Mouse (Mus musculus) mouse trophoblast stem cell (cell line): ENCODE data around the gene Rad51ap1.

Source experiments
- in situ Hi-C, 2 experiments: fragments of 300-500 bp; cut with MseI, MboI; formaldehyde crosslinking; loops; 2 replicates in 1 of 2; 3 replicates in 1 of 2; pipeline ENCODE4 v1.15.1; 2025

The Rad51ap1 gene

GRCm38 (mm10) chr6:126939487-126940171 lies at the start of gene Rad51ap1, which contains the start of gene D6Wsu163e:
Gene Rad51ap1 (minus strand): TSS chr6:126939587.
Gene D6Wsu163e (plus strand): TSS chr6:126939962.
- in situ Hi-C loops = loop anchor here (5.0 to 10.0 kb wide), 2 partner anchors 115 to 142 kb away; no protein-coding TSS in a partner anchor

- in situ Hi-C loops = no loop called here
These were observed 42.3 kb upstream of the Rad51ap1 start for GRCm38 (mm10) chr6:126981539-126982234.

GRCm38 (mm10) chr6:126966241-126967026 lies 27.0 kb upstream of the Rad51ap1 start:
- in situ Hi-C loops = no loop called here

DNA sequence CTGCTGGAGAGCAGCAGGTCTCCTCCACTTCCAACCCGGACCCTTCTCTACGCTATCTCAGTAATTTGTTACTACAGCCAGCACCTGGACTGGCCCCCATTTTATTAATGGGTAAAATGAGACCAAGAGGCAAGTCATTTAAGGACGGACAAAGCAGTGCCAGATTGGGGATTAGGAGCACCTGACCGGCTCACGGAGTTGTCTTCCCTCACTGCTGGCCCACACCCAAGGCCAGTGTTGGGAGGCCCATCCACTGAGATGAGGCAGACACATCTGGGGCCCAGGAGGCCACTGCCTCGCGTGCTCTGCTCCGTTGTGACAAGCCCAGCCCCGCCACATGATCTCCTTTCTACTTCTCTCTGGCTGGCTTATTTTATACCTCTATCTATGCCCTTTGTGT lies 24.0 kb upstream of the Rad51ap1 start:
- in situ Hi-C loops = no loop called here

- in situ Hi-C loops = no loop called here
These were observed 23.3 kb upstream of the Rad51ap1 start for GRCm38 (mm10) chr6:126962709-126963108.

- in situ Hi-C loops = no loop called here
These were observed 22.1 kb upstream of the Rad51ap1 start for GRCm38 (mm10) chr6:126961371-126962018.

DNA sequence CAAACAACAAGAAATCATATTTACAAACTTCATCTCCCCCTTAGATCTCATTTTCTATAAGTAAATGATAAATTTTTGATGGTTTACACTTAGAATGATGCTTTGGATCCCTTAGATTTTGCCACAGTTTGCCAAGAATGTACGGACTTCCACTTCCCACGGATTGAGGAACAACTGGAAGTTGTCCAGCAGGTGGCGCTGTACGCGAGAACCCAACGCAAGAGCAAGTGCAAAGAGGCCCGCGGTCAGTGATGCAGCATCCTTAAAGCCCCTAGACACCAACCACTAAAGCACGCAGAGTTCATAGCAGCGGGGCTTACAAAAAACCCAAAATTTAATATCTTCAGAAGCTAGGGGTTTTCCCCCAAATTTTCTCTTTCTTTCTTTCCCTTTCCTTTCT lies 16.3 kb upstream of the Rad51ap1 start:
- in situ Hi-C loops = loop anchor here in 1 of 2 experiments (10.0 kb wide), 1 partner anchor 129 kb away; no protein-coding TSS in a partner anchor

- in situ Hi-C loops = no loop called here
These were observed 8.9 kb upstream of the Rad51ap1 start for GRCm38 (mm10) chr6:126948336-126948735.

DNA sequence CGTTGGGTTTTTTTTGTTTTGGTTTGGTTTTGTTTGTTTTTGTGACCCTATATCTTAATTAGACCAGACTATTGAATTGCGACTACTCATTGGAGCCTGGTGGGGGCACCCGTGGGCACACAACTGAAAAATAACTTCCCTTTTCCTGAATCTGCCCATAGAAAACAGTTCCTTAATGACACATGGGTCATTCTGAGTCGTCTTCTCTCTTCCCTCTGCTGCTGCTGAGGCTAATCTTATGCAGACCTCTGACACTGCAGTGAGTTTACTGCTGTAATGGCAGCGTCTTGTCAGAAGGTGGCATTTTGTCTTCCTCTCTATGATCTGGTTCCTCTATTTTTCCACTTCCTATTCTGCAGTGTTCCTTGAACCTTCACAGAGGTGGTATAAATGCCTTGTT lies 1.1 kb upstream of the Rad51ap1 start:
- in situ Hi-C loops = no loop called here

GRCm38 (mm10) chr6:126938853-126939486 lies 417 bp downstream of the Rad51ap1 start:
- in situ Hi-C loops = loop anchor here (5.0 to 10.0 kb wide), 2 partner anchors 114 to 142 kb away; no protein-coding TSS in a partner anchor

DNA sequence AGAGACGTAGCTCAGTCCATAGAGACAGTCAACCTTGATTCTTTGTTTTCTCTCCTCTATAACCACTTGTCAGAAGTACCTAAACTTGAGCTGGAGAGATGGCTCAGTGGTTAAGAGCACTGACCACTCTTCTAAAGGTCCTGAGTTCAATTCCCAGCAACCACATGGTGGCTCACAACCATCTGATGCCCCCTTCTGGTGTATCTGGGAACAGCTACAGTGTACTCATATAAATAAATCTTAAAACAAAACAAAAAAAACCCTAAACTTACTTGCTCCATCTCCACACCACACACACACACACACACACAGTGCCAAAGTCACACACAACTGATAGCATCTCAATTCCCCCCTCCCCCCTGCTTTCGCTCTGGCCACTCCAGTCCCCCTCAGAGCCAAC lies 1.3 kb downstream of the Rad51ap1 start:
- in situ Hi-C loops = loop anchor here (5.0 to 10.0 kb wide), 2 partner anchors 113 to 141 kb away; no protein-coding TSS in a partner anchor

DNA sequence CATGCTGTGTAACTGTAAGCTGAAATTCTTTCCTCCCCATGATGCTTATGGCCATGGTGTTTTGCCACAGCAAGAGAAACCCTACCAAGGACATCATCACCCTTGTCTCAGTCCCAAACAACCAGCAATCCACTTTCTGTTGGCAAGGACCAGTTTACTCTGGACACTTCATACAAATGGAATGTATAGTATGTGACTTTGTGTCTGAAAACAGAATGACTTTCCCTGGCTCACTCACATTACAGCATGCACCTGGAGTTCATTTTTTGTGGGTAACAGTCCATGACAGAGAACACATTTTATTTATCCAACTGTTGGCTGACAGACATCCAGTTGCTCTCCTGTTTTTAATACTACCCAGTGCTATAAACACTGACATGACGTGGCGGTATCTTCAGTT lies 6.5 kb downstream of the Rad51ap1 start:
- in situ Hi-C loops = loop anchor here in 1 of 2 experiments (10.0 kb wide), 1 partner anchor 108 kb away; no protein-coding TSS in a partner anchor

DNA sequence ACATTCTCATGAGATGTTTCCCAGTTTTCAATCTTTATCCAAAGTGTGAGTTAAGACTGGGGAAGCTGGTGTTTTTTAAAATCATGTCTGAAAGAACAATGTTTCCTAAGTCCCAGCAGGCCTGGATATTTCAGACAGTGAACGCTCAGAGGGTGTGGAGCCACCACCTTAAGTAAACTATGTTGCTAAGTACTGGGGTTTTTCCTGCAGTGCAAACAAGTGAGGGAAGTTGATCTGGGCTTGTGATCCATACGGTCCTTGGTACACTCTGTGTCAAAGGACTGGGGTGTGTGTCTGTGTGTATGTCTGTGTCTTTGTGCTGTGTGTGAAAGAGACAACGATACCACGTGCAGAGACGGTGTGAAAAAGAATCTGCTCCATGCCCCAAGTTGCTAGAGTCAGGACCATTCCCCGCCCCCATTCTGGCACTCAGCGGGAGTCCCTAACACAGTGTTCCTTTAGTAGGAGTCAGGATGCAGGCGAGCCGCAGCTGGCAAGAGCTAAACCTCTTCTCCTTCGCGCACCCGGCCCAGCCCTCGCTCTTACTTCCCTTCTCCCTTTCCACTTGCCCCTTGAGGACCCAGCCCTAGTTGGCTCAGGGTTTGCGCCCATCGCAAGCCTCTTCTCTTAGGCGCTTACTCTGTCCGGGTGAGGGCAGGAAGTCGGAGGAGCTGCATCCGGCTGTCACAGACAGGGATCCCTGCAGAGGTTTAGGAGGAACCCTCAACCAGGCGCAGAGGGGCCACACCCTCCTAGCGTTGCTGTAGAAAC lies 18.1 kb downstream of the Rad51ap1 start, which contains the start of gene Dyrk4:
TSS of gene Dyrk4 (minus strand) at position 729 of the 771 bp plus-strand sequence.
- in situ Hi-C loops = no loop called here

DNA sequence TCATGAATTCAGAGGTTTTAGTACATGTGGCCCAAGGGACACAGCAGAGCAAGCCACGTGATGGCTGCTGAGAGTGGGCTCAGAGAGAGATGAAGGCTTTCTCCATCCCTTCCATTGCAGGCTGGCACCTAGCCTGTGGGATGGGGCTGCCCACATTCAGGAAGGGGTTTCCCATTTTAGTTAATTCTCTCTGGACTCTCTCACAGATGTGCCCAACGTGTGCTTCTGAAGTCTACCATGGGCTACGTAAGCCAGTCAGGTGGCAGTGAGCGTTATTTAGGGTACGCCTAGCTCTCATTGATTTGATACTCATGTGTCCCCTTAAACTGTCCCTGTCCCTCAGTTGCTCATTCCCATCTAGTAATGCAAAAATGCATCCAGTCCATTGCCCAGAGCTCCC lies 24.5 kb downstream of the Rad51ap1 start:
- in situ Hi-C loops = no loop called here

DNA sequence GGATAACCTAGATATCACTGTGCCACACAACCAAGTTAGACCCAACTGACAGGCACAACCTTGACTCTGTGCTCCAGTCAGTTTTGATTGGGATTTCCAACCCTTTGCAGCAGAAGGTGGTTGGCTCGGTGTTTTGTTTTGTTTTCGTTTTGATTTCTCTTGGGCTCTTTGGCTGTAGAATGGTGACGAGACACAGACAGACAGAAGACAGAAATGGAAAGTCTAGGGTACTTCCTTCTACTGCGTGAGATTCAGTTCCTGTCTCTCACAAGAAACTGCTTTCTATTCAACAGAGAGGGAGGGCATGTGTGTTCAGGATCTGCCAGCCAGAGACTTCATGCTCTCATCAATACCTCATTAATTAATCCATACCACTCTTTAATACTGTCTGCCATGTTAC lies 28.7 kb downstream of the Rad51ap1 start:
- in situ Hi-C loops = no loop called here

GRCm38 (mm10) chr6:126907876-126908275 lies 31.5 kb downstream of the Rad51ap1 start:
- in situ Hi-C loops = no loop called here

DNA sequence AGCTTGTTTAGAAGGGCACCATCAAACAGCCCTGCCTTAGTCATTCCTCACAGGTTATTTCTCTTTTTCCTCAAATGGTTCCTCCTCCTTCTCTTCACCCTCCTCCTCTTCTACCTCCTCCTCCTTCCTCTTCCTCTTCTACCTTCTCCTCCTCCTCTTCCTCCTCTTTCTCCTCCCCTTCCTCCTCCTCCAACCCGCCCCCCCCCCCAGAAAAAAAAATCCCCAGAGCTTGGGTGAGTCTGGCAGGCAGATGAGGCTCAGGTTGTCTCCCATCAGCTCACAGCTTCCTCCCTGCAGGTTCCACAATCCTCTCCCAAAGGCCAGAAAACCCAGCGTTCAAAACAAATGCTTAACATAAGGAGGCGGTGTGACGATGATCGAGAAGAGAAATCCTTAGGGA lies 32.0 kb downstream of the Rad51ap1 start:
- in situ Hi-C loops = no loop called here

DNA sequence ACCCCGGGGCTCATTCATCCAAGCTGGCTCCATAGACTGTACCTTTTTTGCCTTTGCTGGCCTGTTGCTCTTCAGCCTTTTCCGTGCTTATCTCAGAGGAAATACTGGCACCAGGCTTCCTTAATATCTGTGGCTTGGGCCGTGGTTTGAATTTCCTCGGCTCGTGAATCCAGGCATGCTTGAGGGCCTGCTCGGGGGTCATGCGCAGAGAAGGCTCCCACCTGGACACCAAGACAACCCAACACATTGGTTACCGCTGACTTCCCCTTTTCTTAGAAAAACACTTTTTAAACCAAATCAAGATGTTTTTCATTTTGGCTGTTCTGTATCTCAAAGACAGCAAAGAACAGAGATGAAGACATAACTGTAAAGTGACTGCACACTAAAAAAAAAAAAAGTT lies 62.3 kb downstream of the Rad51ap1 start:
- in situ Hi-C loops = no loop called here
